Mouse (Mus musculus): ENCODE measurements around the gene Arpc1b. TPM values are rescaled to one million over a fixed set of nuclear protein-coding genes. Genes with fewer than 3 reads are reported as not detected.

The Arpc1b gene
- polyA plus RNA-seq, 1 experiment from 2014 or later: 554 TPM

DNA sequence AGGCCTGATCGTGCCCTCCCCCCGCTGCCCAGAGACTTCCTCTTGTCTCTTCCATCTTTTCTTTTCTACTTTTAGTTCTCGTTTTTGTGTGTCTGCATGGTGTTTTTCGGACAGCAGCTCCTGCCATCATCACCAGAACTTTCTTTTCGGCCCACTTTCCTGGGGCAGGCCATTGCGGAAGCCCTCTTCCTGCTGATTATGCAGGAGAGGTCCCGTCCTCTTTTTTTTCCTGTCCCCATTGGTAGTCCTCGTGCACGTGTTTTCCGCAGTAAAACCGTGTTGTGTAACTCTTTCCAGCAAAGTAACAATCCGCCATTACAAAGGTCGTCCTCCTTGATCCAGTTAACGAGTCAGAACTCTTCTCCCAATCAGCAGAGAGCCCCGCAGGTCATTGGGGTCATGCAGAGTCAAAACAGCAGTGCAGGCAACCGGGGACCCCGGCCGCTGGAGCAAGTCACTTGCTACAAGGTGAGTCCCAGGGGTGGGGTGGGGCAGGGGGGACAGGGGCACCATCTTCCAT, 64.5 kb downstream of the Arpc1b start:
- Histone ChIP-seq H3K4me1 (replicated peaks) (no peaks in the 10 kb centered on the region), H3K9me3 (no peaks in the 10 kb centered on the region), H3K9ac (no peak overlapping the region), H3K4me2 (replicated peaks) (no peak overlapping the region), H3K36me3 (peaks cover 69% of the 10 kb centered on the region), H3K27me3 (replicated peaks) (no peaks in the 10 kb centered on the region), H3K4me3 (replicated peaks) (no peak overlapping the region), H3K27ac (no peak overlapping the region)
- 84% methylated on average over 18 of the region's 18 CpGs for WGBS
- no peak for ATAC-seq

Other genes starting within 250 kb of the Arpc1b start
- 10.7 and 11.5 TPM in 2 replicates for gene Smurf1, start 148.4 kb upstream of the Arpc1b start, polyA plus RNA-seq (2015; fragmentation: Nextera tagmentation; extraction: Ambion mirVana)
- gene Gm4871, start 81.5 kb upstream of the Arpc1b start, polyA plus RNA-seq (2015; fragmentation: Nextera tagmentation; extraction: Ambion mirVana): not detected in 2 replicates
- not detected in 2 replicates for gene 1700018F24Rik, start 71.2 kb upstream of the Arpc1b start, polyA plus RNA-seq (2015; fragmentation: Nextera tagmentation; extraction: Ambion mirVana)
- gene Arpc1a, start 30.4 kb upstream of the Arpc1b start, polyA plus RNA-seq (2015; fragmentation: Nextera tagmentation; extraction: Ambion mirVana): 130 and 134 TPM in 2 replicates
- 0.21 and 0.38 TPM in 2 replicates for gene Kpna7, start 30.2 kb upstream of the Arpc1b start, polyA plus RNA-seq (2015; fragmentation: Nextera tagmentation; extraction: Ambion mirVana)
- gene Pdap1, start 26.0 kb downstream of the Arpc1b start, polyA plus RNA-seq (2015; fragmentation: Nextera tagmentation; extraction: Ambion mirVana): 77.0 and 87.1 TPM in 2 replicates
- 176 and 185 TPM in 2 replicates for gene Bud31, start 26.1 kb downstream of the Arpc1b start, polyA plus RNA-seq (2015; fragmentation: Nextera tagmentation; extraction: Ambion mirVana)
- 13.6 and 14.2 TPM in 2 replicates for gene Ptcd1, start 52.9 kb downstream of the Arpc1b start, polyA plus RNA-seq (2015; fragmentation: Nextera tagmentation; extraction: Ambion mirVana)
- gene Cpsf4, start 53.0 kb downstream of the Arpc1b start, polyA plus RNA-seq (2015; fragmentation: Nextera tagmentation; extraction: Ambion mirVana): 43.1 and 47.1 TPM in 2 replicates
- gene Atp5j2, start 77.8 kb downstream of the Arpc1b start, polyA plus RNA-seq (2015; fragmentation: Nextera tagmentation; extraction: Ambion mirVana): 899 and 947 TPM in 2 replicates
- gene Zkscan14, start 87.7 kb downstream of the Arpc1b start, polyA plus RNA-seq (2015; fragmentation: Nextera tagmentation; extraction: Ambion mirVana): 7.8 and 9.5 TPM in 2 replicates
- gene Zkscan5, start 90.3 kb downstream of the Arpc1b start, polyA plus RNA-seq (2015; fragmentation: Nextera tagmentation; extraction: Ambion mirVana): 9.7 and 10.3 TPM in 2 replicates
- gene Zfp655, start 117.5 kb downstream of the Arpc1b start, polyA plus RNA-seq (2015; fragmentation: Nextera tagmentation; extraction: Ambion mirVana): 33.1 and 38.6 TPM in 2 replicates
- gene Zscan25, start 166.3 kb downstream of the Arpc1b start, polyA plus RNA-seq (2015; fragmentation: Nextera tagmentation; extraction: Ambion mirVana): 0.36 and 0.49 TPM in 2 replicates
- not detected in 2 replicates for gene Cyp3a57, start 231.1 kb downstream of the Arpc1b start, polyA plus RNA-seq (2015; fragmentation: Nextera tagmentation; extraction: Ambion mirVana)